Mouse (Mus musculus) embryonic facial prominence, embryonic 14.5 days (tissue): ENCODE measurements around the gene Traf7. TPM values are rescaled to one million over a fixed set of nuclear protein-coding genes. Genes with fewer than 3 reads are reported as not detected.

Experiments
- ATAC-seq: fragments of 200-750 bp; cut with Nextera tagmentation; 2 replicates; pipeline ENCODE4 v1.8.0; 2017; ENCODE audit warnings: low read depth, moderate number of reproducible peaks, moderate TSS enrichment
- DNase-seq: peaks from one replicate; pipeline ENCODE4 v3.0.0-alpha.2; 2015; ENCODE audit warnings: low spot score
- H3K27ac ChIP-seq: fragments of 300-500 bp; sonication (generic); replicated peaks from 2 replicates; pipeline ENCODE4 v1.5.1; 2014; ENCODE audit warnings: low read depth, mild to moderate bottlenecking, low read length, moderate library complexity
- H3K27me3 ChIP-seq: fragments of 300-500 bp; sonication (generic); replicated peaks from 2 replicates; pipeline ENCODE4 v1.6.1; 2014; ENCODE audit warnings: low read length; ENCODE audit not compliant: control insufficient read depth, insufficient read depth
- H3K36me3 ChIP-seq: fragments of 300-500 bp; sonication (generic); 2 replicates; pipeline ENCODE4 v1.6.1; 2014; ENCODE audit warnings: low read length, mixed read lengths; ENCODE audit not compliant: control insufficient read depth, insufficient read depth
- H3K4me1 ChIP-seq: fragments of 300-500 bp; sonication (generic); 2 replicates; pipeline ENCODE4 v1.6.1; 2014; ENCODE audit warnings: antibody characterized with exemption, low read length; ENCODE audit not compliant: control insufficient read depth, insufficient read depth
- H3K4me2 ChIP-seq: fragments of 300-500 bp; sonication (generic); 2 replicates; pipeline ENCODE4 v1.6.1; 2014; ENCODE audit warnings: low read depth, mild to moderate bottlenecking, low read length, moderate library complexity, mixed read lengths
- H3K4me3 ChIP-seq: fragments of 300-500 bp; sonication (generic); 2 replicates; pipeline ENCODE4 v1.5.1; 2014; ENCODE audit warnings: low read depth, mild to moderate bottlenecking, low read length
- H3K9ac ChIP-seq: fragments of 300-500 bp; sonication (generic); 2 replicates; pipeline ENCODE4 v1.6.1; 2014; ENCODE audit warnings: low read depth, mild to moderate bottlenecking, low read length, moderate library complexity, mixed read lengths
- H3K9me3 ChIP-seq: fragments of 300-500 bp; sonication (generic); 2 replicates; pipeline ENCODE4 v1.6.1; 2016; ENCODE audit warnings: low read length; ENCODE audit not compliant: control insufficient read depth
- whole genome bisulfite sequencing: fragments of 180-500 bp; shearing (Covaris S2); extraction: QIAGEN DNeasy Blood & Tissue Kit; methylation state at CpG from one replicate; pipeline ENCODE4 v1.1.7; 2014; 5-methylcytosine and 5-hydroxymethylcytosine counted together
- polyA plus RNA-seq: library from polyadenylated mRNA; unstranded; fragments of >200 nt; fragmentation: Nextera tagmentation; extraction: Ambion mirVana; gene quantifications from 2 replicates; pipeline ENCODE4 v1.2.1, GENCODE M21; 2014

Traf7 gene
- polyA plus RNA-seq, result 78.9 and 86.3 TPM in 2 replicates

GRCm38 (mm10) chr17:24527723-24528559, at the start of gene Traf7:
Gene Traf7 (minus strand): TSS chr17:24527938.
- H3K4me2 ChIP-seq, result peak within 1 kb of the TSS; percentile 90
- peak; percentile 100 for DNase-seq
- H3K27ac ChIP-seq, result peak within 1 kb of the TSS; percentile 91
- no peaks in the 10 kb centered on the region for H3K9me3 ChIP-seq
- H3K36me3 ChIP-seq, result peaks cover 28% of the 10 kb centered on the region
- ATAC-seq, result peak; percentile 98
- peak within 1 kb of the TSS; percentile 90 for H3K9ac ChIP-seq
- peak within 1 kb of the TSS; percentile 95 for H3K4me3 ChIP-seq
- H3K27me3 ChIP-seq, result no peaks in the 10 kb centered on the region
- H3K4me1 ChIP-seq, result peaks cover 19% of the 10 kb centered on the region
- under 1% methylated on average over 35 of the region's 40 CpGs for WGBS

- Histone ChIP-seq H3K4me3 (no peak overlapping the region), H3K4me1 (no peaks in the 10 kb centered on the region), H3K27ac (no peak overlapping the region), H3K9me3 (no peaks in the 10 kb centered on the region), H3K27me3 (no peaks in the 10 kb centered on the region), H3K4me2 (no peak overlapping the region), H3K36me3 (peaks cover 96% of the 10 kb centered on the region), H3K9ac (no peak overlapping the region)
- DNase-seq (no peak), ATAC-seq (no peak)
- WGBS, result 94% methylated on average over 9 of the region's 9 CpGs
Observed at GRCm38 (mm10) chr17:24573811-24574210, 46.1 kb upstream of the Traf7 start.

- Histone ChIP-seq H3K9me3 (no peaks in the 10 kb centered on the region), H3K27ac (no peak overlapping the region), H3K36me3 (peaks cover 96% of the 10 kb centered on the region), H3K27me3 (no peaks in the 10 kb centered on the region), H3K4me2 (no peak overlapping the region), H3K9ac (no peak overlapping the region), H3K4me3 (no peak overlapping the region), H3K4me1 (no peaks in the 10 kb centered on the region)
- DNase-seq (no peak), ATAC-seq (no peak)
- 94% methylated on average over 12 of the region's 12 CpGs for WGBS
Observed at GRCm38 (mm10) chr17:24572651-24573245, 45.0 kb upstream of the Traf7 start.

GRCm38 (mm10) chr17:24569837-24570236, 42.1 kb upstream of the Traf7 start:
- ATAC-seq (no peak), DNase-seq (no peak)
- 94% methylated on average over 4 of the region's 4 CpGs for WGBS
- H3K9ac ChIP-seq, result no peak overlapping the region
- no peaks in the 10 kb centered on the region for H3K27me3 ChIP-seq
- peaks cover 8% of the 10 kb centered on the region; the same call in 1 of the 2 replicates for H3K4me1 ChIP-seq
- H3K36me3 ChIP-seq, result peaks cover 94% of the 10 kb centered on the region
- H3K9me3 ChIP-seq, result no peaks in the 10 kb centered on the region
- H3K27ac ChIP-seq, result no peak overlapping the region
- H3K4me2 ChIP-seq, result no peak overlapping the region
- H3K4me3 ChIP-seq, result no peak overlapping the region

GRCm38 (mm10) chr17:24567034-24567779, 39.5 kb upstream of the Traf7 start:
- no peaks in the 10 kb centered on the region for H3K27me3 ChIP-seq
- DNase-seq (peak; percentile 64), ATAC-seq (peak; percentile 64)
- no peak overlapping the region for H3K4me2 ChIP-seq
- no peak overlapping the region for H3K4me3 ChIP-seq
- 66% methylated on average over 8 of the region's 8 CpGs for WGBS
- no peaks in the 10 kb centered on the region for H3K9me3 ChIP-seq
- peaks cover 70% of the 10 kb centered on the region for H3K36me3 ChIP-seq
- H3K4me1 ChIP-seq, result peaks cover 8% of the 10 kb centered on the region; the same call in 1 of the 2 replicates
- H3K27ac ChIP-seq, result no peak overlapping the region
- H3K9ac ChIP-seq, result peak overlapping the region; percentile 31; the same call in 1 of the 2 replicates

GRCm38 (mm10) chr17:24565792-24566191, 38.1 kb upstream of the Traf7 start:
- H3K27ac ChIP-seq, result no peak overlapping the region
- H3K9ac ChIP-seq, result no peak overlapping the region
- H3K9me3 ChIP-seq, result no peaks in the 10 kb centered on the region
- no peak overlapping the region for H3K4me2 ChIP-seq
- DNase-seq (no peak), ATAC-seq (peak; percentile 28; the same call in 1 of the 2 replicates)
- WGBS, result 73% methylated on average over 3 of the region's 3 CpGs
- H3K27me3 ChIP-seq, result no peaks in the 10 kb centered on the region
- H3K4me3 ChIP-seq, result no peak overlapping the region
- H3K4me1 ChIP-seq, result peaks cover 8% of the 10 kb centered on the region; the same call in 1 of the 2 replicates
- H3K36me3 ChIP-seq, result peaks cover 57% of the 10 kb centered on the region

GRCm38 (mm10) chr17:24565092-24565491, 37.4 kb upstream of the Traf7 start:
- no peak for DNase-seq
- ATAC-seq, result no peak
- H3K36me3 ChIP-seq, result peaks cover 51% of the 10 kb centered on the region
- no peak overlapping the region for H3K9ac ChIP-seq
- WGBS, result 79% methylated on average over 3 of the region's 3 CpGs
- H3K4me3 ChIP-seq, result no peak overlapping the region
- H3K4me2 ChIP-seq, result no peak overlapping the region
- no peaks in the 10 kb centered on the region for H3K9me3 ChIP-seq
- peaks cover 8% of the 10 kb centered on the region; the same call in 1 of the 2 replicates for H3K4me1 ChIP-seq
- H3K27ac ChIP-seq, result no peak overlapping the region
- H3K27me3 ChIP-seq, result no peaks in the 10 kb centered on the region

GRCm38 (mm10) chr17:24564422-24564821, 36.7 kb upstream of the Traf7 start:
- H3K9ac ChIP-seq, result no peak overlapping the region
- peaks cover 45% of the 10 kb centered on the region for H3K36me3 ChIP-seq
- no peaks in the 10 kb centered on the region for H3K27me3 ChIP-seq
- H3K4me2 ChIP-seq, result no peak overlapping the region
- ATAC-seq (no peak), DNase-seq (no peak)
- no peaks in the 10 kb centered on the region for H3K9me3 ChIP-seq
- 84% methylated on average over 4 of the region's 4 CpGs for WGBS
- no peak overlapping the region for H3K27ac ChIP-seq
- H3K4me1 ChIP-seq, result peaks cover 9% of the 10 kb centered on the region
- no peak overlapping the region for H3K4me3 ChIP-seq
